Comparison of ENCODE assay signal across 18 mouse cellular contexts in genomic region chr3:31495287-31495686, GRCm38 (mm10).
DNase-seq lines count a peak whose midpoint lies in the region; ATAC-seq and TF ChIP-seq lines count a peak whose summit lies in the region.
"Had no signal": no experiment of that assay in that cellular context is flagged by ENCODE, and none has a peak within 500 bp of the region (broad histone marks: within the 10 kb centered on the region; RNA-seq: fewer than 3 reads in every experiment).

No protein-coding gene starts in this region.

- 0 out of 2 replicates have a peak overlapping the region, but pooled peaks have one; percentile 40 for H3K27ac ChIP-seq in olfactory bulb, adult 2 months (ENCODE audit: insufficient read depth, low read depth, low read length)
- H3K27ac ChIP-seq: hindbrain, embryonic 12.5 days; hindbrain, embryonic 15.5 days had no signal

- peaks cover 9% of the 10 kb centered on the region for H3K4me1 ChIP-seq in olfactory bulb, adult 2 months (ENCODE audit: control insufficient read depth, insufficient read depth, low read length)
- H3K4me1 ChIP-seq: hindbrain, embryonic 12.5 days; hindbrain, embryonic 15.5 days had no signal

- DNase-seq in adrenal gland, adult 2 months = peak; percentile 6
- no peak for DNase-seq in adrenal gland, postnatal 14 days
- DNase-seq in right cerebral cortex, adult 18-20 months = peak; percentile 15
- DNase-seq in right cerebral cortex, postnatal 25 days = no peak
- DNase-seq in urinary bladder, postnatal 10 days (ENCODE audit: low spot score) = no peak
- DNase-seq: adrenal gland, postnatal 10 days; cerebellum, adult 11-12 months; cerebellum, adult 9-10 months; cerebellum, postnatal 14 days; forebrain, postnatal 0 days; gastrocnemius, postnatal 14 days; heart, adult 11 months had no signal

- no peak for TF ChIP-seq CTCF in olfactory bulb, adult 2 months (IDR thresholded peaks at IDR 0.05; ENCODE audit: insufficient read depth, low read depth, low read length)

- WGBS in olfactory bulb, adult 2 months = 44% methylated on average over 1 of the region's 1 CpGs

- no peak for TF ChIP-seq POLR2A in olfactory bulb, adult 2 months (IDR thresholded peaks at IDR 0.05; ENCODE audit: insufficient read depth, low read depth, low read length)

- ATAC-seq in CD4-positive, CD25-positive, alpha-beta regulatory T cell, adult 4 months = no peak
- ATAC-seq: activated CD4-positive, CD25-positive, alpha-beta regulatory T cell, adult 4 months; forebrain, embryonic 14.5 days; forebrain, postnatal 0 days had no signal

- H3K4me3 ChIP-seq in olfactory bulb, adult 2 months (ENCODE audit: insufficient read depth, low read depth, low read length) = no peak overlapping the region
- H3K4me3 ChIP-seq: hindbrain, embryonic 12.5 days; hindbrain, embryonic 15.5 days had no signal

Comparison
In these comparisons a context has a peak if more than half of its experiments do, and no peak if none do; other contexts are left out.
1. DNase-seq: peak in adrenal gland, adult 2 months (single experiment) and right cerebral cortex, adult 18-20 months (single experiment); none in adrenal gland, postnatal 14 days (single experiment), right cerebral cortex, postnatal 25 days (single experiment) and urinary bladder, postnatal 10 days (single experiment).